Mouse (Mus musculus): ENCODE measurements at regions not wholly inside any gene's neighbourhood (a gene's known extent, or its start where the extent isn't known, plus 50 kb on each side); places are given as distances from the start of the nearest gene placed in this dataset.

DNA sequence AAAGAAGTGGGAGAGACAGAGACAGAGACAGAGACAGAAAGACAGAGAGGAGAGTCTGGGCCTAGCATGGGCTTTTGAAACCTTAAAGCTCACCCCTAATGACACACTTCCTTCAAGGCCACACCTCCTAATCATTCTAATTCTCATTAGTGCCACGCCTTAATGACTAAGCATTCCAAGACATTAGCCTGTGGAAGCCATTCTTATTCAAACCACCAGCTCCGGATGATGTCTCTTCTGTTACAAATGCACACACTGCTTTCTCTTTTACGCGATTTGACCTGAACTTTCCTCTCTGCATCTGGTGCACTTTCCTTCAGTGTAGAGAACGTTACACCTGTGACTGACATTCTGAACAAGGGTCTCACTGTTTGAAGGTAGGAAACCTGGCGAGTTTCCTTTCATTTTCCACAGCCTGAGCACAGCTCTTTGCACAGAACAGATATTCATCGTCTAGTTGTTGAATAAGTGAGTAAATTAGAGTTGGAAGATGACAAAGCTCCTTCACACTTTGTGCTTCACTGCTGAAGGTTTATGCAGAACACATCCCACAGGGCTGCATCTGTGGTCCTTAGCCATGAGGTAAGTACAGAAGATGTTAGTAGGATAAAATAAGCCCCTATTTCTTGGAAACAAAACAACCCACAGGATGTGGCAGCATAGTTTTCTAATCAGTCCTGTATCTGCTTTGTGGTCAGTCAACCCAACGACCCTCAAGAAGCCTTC, 116.8 kb downstream of the Faxc start:
- in situ Hi-C loops (cut with MboI; ENCODE audit: low sequenced_read_pairs) = no loop called here

DNA sequence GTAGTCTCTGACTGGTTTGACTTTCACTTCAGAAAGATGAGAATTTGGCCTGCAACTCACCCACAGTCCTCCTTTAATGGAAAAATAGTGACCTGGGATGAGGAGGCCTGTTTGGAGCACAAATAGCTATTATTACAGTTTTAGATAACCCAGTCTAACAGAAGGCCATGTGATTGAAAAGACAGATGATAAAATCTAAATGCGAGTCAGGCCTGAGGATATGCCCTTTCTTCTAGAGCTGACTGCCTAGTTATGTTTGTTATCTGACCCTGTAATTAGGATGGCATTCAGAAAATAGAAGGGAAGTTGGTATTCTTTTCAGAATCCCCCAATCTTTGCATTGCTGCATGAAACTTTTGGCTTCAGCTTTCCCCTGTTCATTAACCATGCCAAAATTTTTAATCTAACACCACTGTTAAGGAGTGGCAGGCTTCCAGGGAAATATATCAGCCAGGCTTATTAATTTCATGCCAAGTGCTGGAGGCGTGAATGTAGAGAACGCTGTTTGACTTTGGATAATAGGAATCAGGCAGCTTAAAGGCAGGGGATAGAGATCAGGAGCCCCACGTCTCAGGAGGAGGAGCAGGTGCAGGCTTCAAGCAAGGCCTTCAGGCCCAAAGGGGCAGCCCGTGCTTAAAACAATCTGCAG, 135.8 kb downstream of the Faxc start:
- in situ Hi-C loops (cut with MboI; ENCODE audit: low sequenced_read_pairs) = no loop called here

DNA sequence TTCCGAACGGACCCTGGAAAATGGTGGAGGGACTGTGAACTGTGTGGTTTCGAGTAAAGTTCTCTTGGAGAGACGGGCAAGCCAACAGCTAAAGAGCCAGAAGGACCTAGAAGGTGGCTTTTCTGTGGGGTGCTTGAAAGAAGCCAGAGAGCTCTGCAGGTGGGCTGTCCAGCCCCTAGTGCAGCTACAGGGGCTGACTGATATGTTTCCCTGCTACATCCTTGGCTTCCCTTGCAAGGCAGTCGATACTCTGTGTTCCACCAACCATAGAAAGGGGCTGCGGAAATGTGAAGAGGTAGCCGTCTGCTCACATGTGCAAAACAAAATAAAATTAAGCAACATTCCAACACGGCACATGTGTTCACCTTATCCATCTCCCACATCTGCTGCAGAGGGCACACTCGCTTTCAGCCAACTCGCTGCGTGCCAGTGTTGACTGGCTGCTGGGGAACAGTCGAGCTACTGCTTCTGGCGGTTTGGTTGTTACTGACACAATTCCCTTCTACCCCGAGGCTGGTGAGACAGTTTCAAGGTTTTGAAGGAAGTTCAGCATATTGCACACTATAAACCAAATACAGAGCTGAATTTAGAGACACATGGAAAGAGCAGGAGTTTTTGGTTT, 136.7 kb downstream of the Faxc start:
- in situ Hi-C loops (cut with MboI; ENCODE audit: low sequenced_read_pairs) = no loop called here

DNA sequence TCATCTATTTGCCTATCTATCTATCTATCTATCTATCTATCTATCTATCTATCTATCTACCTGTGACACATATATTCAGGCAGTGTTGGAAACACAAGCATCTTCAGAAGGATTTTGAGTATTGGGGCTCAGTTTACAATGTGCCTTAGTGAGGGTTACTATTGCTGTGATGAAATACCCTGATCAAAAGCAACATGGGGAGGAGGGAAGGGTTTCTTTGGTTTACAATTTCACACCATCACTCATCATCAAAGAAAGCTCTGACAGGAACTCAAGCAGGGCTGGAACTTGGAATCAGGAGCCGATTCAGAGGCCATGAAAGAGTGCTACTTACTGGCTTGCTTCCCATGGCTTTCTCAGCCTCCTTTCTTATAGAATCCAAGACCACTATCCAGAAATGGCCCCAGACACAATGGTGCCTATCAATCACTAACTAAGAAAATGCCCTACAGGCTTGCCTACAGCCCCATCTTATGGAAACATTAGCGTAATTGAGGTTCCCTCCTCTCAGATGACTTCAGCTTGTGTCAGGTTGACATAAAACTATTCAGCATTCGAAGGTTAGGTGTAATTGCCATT, 157.2 kb downstream of the Faxc start:
- in situ Hi-C loops (cut with MboI; ENCODE audit: low sequenced_read_pairs) = no loop called here

DNA sequence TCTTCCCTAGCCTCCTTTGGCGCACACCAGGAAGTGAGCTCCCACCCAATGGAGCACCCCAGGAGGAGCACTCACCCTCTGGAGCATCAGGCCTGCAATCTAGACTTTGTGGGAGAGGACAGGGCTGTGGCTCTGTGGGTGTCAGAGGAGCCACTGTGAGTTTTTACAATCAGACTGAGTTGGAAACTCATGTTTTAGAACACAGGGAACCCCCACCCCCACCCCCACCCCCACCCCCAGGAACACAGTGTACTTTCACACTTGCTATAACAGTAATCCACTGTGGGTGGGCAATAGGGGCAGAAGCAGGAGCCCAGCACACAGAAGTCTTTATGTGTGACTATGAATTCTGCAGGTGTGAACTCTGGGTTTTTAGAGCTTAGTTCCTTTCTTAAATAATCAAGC, 158.5 kb downstream of the Faxc start:
- in situ Hi-C loops (cut with MboI; ENCODE audit: low sequenced_read_pairs) = no loop called here

DNA sequence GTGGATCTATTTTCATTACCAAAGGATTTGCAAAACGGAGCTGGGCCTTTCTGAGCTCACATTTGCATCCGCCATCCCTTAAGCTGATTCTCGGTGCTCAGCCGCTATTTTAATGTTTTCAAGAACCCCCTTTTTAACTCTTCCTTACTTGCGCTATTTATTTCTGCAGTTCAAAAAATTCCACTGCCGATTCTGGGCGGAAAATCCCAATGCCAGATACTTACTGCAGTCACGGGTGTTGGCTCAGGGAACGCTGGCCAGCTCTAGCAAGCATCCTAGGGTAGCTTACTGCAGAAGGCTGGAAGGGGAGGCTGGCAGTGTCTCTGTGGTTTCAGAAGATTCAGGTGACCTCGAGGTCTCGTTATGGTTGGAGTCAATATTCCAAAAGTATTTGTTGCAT, 159.4 kb downstream of the Faxc start:
- in situ Hi-C loops (cut with MboI; ENCODE audit: low sequenced_read_pairs) = no loop called here

DNA sequence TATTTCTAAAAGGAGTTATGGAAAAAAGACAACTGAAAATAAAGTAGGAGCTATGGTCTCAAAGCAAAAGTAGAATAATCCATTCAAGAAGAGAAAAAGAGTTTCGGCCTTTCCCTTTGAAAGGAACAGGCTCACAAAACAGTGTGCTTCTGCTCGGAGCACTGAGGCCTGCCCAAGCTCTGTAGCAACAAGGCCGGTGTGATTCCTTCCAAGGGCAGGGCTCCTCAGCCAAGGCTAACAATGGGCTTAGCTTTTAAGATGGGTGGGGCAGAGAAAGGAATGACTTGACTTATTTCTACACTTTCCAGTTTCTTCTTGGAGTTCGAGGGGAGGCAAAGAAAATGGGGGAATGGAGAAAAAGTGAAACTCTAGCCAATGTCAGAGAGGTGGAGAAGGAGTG, 161.4 kb downstream of the Faxc start:
- in situ Hi-C loops (cut with MboI; ENCODE audit: low sequenced_read_pairs) = no loop called here

DNA sequence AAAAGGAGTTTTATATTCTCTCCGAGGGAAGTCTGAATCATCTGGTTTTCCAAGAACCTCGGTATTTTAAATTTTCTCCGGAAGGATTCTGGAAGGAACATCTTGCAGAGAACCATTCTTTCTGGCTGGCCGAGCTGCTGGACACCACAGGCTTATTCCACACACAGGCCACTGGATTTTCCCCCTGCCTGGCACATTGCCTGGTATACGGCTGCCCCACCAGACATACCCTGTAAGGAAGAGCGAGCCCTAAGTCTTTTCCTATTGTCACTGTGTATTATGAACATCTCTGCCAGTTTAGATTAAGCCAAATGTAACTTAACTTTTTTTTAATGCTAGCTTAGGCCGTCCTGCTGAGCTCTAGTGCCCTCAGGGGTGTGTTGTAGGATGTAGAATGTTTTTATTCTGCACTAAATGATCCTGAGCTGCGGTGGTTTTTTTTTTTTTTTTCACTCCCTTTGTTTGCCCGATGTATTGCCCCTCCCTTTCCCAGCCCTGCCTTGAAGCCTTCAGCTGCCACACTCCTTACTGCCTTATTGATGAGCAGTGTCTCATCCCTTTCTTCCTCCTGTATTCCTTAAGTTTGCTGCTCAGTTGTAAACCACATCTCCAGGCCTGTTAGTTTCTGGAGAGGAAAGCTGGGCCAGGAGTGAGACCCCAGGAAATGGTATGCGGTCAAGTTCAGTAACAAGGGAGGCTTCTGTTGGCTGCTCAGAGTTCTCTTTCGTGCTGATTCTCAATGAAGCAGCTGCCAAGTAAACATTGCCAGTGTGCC, 164.3 kb downstream of the Faxc start:
- in situ Hi-C loops (cut with MboI; ENCODE audit: low sequenced_read_pairs) = no loop called here

DNA sequence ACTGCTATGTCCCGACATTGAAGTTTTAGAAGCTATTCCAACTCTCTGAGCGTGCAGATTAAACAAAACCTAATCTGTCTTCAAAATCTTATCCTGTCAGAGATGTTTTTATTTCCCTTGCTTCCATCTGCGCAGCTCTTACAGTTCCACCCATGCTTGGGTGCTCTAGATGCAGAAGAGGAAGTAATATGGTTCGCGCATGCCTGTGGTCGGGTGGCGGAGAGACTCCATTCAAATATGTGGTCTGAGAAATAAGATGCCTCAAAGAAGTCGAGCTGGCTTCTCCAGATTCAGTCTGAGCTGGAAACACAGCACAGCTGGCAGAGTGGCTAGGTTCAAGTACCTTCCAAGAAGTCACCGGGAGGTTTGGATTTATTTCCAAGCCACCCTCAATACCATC, 167.5 kb downstream of the Faxc start:
- in situ Hi-C loops (cut with MboI; ENCODE audit: low sequenced_read_pairs) = no loop called here

DNA sequence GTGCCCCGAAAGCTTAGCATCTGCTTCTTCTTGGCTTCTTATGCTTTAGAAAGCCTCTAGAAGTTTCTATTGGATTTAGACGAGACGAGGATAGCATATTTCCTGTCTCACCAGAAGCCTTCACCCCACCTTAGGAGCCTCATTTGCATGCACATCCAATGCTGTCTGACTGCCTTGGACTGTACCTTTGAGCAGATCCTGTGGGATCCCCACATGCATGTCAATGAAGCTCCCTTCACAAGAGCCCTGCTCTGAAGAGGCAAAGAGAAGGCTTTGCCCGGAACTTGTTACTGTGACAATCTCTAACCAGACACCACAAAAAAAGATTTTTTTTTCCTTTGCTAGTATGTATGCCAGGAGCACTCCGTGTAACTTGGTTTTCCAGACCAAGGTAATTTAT, 171.3 kb downstream of the Faxc start:
- in situ Hi-C loops (cut with MboI; ENCODE audit: low sequenced_read_pairs) = no loop called here

DNA sequence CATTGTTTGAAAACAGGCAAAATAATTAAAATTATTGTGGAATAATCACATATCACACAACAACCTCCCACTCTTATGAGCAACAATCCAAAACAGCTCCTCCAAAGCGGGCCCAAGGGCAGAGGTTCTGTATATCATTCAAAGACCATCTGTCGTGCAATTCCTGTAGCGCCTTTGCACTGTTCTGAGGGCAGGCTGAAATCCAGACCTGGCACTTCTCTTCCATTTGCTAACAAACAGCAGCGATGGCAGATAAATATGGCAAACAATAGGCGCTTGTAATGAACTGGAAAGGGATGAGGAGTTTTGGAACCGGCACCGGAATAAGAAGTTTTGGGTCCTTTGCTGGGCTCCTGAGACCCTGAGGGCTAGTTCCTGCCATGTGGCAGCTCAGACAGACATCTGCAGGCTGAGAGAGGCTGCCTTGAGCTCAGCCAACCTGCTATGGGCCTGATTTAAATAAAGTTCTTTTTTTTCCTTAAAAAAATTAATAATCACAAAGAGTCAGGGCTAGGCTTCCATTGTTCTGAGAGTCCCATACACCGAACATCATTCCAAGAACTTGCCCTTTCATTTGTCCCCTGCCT, 172.0 kb downstream of the Faxc start:
- in situ Hi-C loops (cut with MboI; ENCODE audit: low sequenced_read_pairs) = no loop called here

DNA sequence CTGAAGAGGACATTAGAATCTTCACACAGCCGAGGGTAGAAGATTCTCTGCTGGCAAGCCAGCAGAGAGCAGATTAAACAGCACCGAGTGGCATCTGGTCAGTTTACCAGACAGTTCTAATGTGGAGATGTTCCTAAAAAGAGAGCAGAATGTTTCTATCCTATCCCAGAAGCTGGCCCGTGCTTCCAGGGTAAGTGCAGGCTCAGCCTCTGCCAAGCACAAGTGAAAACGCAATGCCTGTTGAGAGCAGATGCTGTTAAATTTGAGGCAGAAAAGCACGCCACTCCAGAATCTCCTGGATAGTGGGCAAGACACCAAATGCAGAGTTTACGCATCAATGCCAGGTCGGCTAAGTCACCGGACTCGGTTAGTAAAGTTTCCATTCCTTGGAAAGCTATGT, 175.8 kb downstream of the Faxc start:
- in situ Hi-C loops (cut with MboI; ENCODE audit: low sequenced_read_pairs) = no loop called here

DNA sequence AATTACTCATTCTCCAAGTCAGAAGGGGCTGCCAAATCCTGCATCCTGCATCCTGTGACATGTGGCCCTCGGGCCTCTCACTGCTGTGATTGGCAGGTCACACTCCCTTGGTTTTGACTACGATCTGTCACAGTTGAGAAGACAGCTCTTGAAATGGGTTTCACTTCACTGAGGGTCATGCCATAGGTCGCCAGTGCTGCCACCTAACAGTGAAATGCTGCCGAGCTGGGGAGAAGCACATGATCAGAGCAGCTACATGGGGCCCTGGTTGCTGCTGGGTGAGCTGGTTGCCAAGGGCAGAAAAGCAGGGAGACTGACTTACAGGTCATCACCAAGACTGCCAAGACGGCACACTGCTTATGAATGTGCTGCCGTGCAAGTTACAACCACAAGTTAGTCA, 178.3 kb downstream of the Faxc start:
- in situ Hi-C loops (cut with MboI; ENCODE audit: low sequenced_read_pairs) = no loop called here

DNA sequence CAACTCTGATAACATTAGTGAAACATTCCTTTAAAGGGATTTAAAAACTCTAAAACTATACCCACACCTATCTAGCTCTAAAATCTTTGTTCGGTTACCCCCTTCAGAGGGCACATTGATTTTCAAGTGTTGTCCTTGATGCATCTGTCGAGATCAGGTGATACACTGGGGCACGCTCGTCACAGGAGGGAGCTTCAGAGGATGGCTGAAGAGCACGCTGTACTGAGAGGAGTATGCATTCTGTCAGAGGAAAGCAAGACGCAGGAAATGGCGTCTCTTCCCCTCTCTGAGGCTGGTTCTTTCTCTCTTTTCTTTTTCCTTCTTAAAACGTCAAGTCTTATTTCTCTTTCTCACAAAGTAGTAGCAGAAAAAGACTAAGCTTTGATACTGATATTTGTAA, 179.3 kb downstream of the Faxc start:
- in situ Hi-C loops (cut with MboI; ENCODE audit: low sequenced_read_pairs) = no loop called here

DNA sequence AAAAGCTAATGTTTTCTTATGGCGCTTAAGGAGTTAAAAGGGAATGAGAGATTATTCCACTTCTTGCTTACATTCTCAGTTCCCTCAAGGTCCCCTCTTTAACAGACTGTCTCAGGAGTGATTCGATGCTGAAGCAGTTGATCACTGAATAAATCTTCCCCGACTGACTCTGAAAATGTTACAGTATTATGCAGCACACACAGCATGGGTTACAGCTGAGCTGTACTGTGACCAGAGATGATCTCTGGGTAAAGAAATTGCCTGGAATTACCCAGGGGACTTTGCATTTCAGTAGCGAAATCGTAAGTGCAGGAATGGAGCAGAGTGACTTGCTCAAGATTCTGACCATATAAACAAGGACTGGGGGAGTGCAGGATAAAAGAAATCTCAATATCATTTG, 181.1 kb downstream of the Faxc start:
- in situ Hi-C loops (cut with MboI; ENCODE audit: low sequenced_read_pairs) = no loop called here

DNA sequence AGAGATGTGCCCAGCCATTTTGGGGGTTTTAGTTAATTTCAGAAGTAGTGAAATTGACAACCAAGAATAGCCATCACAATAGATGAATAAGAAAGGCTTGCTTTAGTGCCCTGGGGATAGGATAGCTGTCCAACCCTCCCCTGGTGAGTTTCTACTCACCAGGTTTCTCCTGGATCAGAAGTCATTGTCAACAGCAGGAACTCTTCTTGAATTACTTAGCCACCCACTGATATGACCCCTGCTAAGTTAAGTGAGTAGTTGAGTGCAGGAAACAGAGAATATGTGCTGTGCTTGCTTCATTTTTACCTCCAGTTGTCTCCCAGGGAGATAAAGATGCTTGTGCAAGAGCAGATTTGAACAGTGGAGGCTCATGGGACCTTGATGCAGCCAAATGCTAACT, 183.3 kb downstream of the Faxc start:
- in situ Hi-C loops (cut with MboI; ENCODE audit: low sequenced_read_pairs) = no loop called here

DNA sequence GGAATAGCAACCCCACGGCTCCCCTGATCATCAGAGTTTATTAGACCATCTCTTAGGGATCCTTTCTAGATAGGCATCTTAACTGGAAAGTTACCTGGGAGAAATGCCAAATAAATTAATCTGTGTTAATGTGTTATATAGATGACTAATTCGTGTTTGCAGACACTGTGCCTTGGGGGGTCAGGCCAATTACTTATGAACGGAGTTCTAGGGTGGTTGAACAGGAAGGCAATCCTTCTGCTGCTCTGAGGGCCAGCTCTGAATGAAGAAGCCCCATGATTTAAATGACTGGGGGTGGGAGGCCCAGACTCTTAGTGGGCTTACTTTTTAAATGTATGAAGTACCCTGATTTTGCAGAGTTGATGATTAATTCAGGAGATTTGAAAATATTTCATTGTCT, 188.7 kb downstream of the Faxc start:
- in situ Hi-C loops (cut with MboI; ENCODE audit: low sequenced_read_pairs) = no loop called here

DNA sequence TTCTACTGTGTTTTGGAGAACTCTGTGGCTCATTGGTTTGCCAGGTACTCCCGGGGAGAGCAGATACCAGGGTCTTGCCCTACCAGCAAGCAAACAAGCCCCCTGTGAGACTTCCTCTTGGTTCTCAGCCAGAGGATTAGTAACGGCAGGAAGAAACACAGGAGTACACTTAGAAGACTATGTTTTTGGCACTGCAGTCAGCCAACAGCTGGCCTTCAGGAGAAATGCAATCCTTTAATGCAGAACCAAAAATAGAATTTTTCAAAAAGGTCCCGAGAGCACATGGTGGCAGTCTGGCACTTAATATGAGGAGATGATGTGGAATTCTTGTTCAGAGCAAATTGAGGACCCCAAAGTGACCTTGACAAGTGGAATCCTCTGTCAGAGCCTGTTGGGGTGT, 189.8 kb downstream of the Faxc start:
- in situ Hi-C loops (cut with MboI; ENCODE audit: low sequenced_read_pairs) = no loop called here

DNA sequence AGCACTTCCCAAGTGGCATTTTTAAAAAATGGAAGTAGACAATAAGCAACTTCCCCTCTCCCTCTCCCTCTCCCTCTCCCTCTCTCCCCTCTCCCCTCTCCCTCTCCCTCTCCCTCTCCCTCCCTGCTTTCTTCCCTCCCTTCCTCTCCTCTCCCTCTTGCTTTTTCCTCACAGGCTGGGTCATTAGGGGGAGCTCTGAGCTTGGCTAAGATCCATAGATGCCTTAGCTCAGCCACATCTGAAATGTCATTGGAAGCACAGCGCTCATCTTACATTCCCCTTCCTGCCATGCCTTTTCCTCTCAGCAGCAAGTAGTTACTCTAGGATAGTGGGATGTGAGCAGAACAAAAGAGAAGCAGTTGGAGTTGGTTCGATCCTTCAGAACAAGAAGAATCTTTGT, 190.3 kb downstream of the Faxc start:
- in situ Hi-C loops (cut with MboI; ENCODE audit: low sequenced_read_pairs) = no loop called here

DNA sequence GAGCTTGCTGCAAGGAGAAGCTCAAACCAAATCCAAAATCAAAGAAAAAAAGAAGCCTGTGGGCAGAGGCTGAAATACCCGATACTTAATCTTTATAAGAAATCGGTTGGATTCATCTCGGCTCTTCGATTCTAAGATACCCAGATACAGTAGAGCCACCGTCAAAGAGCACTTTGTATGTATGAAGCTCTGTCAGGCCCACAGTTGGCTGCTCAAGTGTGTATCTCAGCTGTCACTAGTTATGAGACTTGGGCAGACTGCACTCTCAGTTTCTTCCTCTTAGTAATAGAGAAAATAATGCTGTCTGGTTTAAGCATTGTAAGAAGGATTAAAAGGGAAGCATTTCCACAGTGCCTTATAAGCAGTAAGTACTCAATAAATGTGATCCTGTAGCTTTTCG, 193.7 kb downstream of the Faxc start:
- in situ Hi-C loops (cut with MboI; ENCODE audit: low sequenced_read_pairs) = loop anchor here (25.0 kb wide), 1 partner anchor 287 kb away; no protein-coding TSS in a partner anchor

DNA sequence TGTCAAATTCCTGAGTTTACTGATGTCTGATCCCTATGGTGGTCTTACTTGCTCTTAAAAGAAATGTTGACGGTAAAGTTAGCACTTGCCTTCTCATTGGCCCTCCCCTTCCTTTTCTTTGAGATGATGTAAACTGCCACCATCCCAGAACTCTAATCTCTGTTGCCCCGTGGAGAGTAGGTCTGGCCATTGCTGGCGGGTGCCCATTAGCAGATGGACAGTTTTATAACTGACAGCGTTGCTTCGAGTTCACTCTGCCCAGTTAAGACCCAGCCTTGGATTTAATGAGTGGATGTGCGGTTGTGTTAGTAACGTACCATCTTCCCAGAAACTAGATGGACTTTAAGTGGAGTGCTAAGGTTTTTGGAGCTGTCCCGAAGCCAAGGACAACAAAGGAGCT, 199.4 kb downstream of the Faxc start:
- in situ Hi-C loops (cut with MboI; ENCODE audit: low sequenced_read_pairs) = loop anchor here (25.0 kb wide), 1 partner anchor 282 kb away; no protein-coding TSS in a partner anchor
